Mouse (Mus musculus) liver, postnatal 0 days (tissue): ENCODE measurements around the gene Adcy6. TPM values are rescaled to one million over a fixed set of nuclear protein-coding genes. Genes with fewer than 3 reads are reported as not detected.
A peak's percentile ranks its signal among the peaks of the same experiment; 100 is the strongest.

Experiments
- ATAC-seq: fragments of 200-750 bp; cut with Nextera tagmentation; 2 replicates; pipeline ENCODE4 v1.8.0; 2017; ENCODE audit warnings: mild to moderate bottlenecking, moderate library complexity
- DNase-seq: peaks from one replicate; pipeline ENCODE4 v3.0.0-alpha.2; 2016
- H3K27ac ChIP-seq: fragments of 300-500 bp; sonication (generic); 2 replicates; pipeline ENCODE4 v1.5.1; 2014; ENCODE audit warnings: antibody characterized with exemption, moderate library complexity, mild to moderate bottlenecking, low read depth
- H3K27me3 ChIP-seq: fragments of 300-500 bp; sonication (generic); 2 replicates; pipeline ENCODE4 v1.6.1; 2014; ENCODE audit warnings: low read length, control low read depth, mixed read lengths; ENCODE audit not compliant: insufficient read depth
- H3K36me3 ChIP-seq: fragments of 300-500 bp; sonication (generic); replicated peaks from 2 replicates; pipeline ENCODE4 v1.6.1; 2014; ENCODE audit warnings: mild to moderate bottlenecking, control low read depth, low read length, moderate library complexity, mixed read lengths; ENCODE audit not compliant: insufficient read depth
- H3K4me1 ChIP-seq: fragments of 300-500 bp; sonication (generic); 2 replicates; pipeline ENCODE4 v1.6.1; 2014; ENCODE audit warnings: antibody characterized with exemption, mild to moderate bottlenecking, control low read depth; ENCODE audit not compliant: insufficient read depth
- H3K4me2 ChIP-seq: fragments of 300-500 bp; sonication (generic); 2 replicates; pipeline ENCODE4 v1.6.1; 2014; ENCODE audit warnings: low read depth, mild to moderate bottlenecking, low read length, moderate library complexity, mixed read lengths
- H3K4me3 ChIP-seq: fragments of 300-500 bp; sonication (generic); 2 replicates; pipeline ENCODE4 v1.5.1; 2014; ENCODE audit warnings: low read depth, low read length
- H3K9ac ChIP-seq: fragments of 300-500 bp; sonication (generic); replicated peaks from 2 replicates; pipeline ENCODE4 v1.6.1; 2014; ENCODE audit warnings: mild to moderate bottlenecking, moderate library complexity
- H3K9me3 ChIP-seq: fragments of 300-500 bp; sonication (generic); 2 replicates; pipeline ENCODE4 v1.6.1; 2016; ENCODE audit warnings: mild to moderate bottlenecking, control low read depth, low read length, mixed read lengths
- CTCF ChIP-seq: sonication (generic); IDR thresholded peaks from 2 replicates; pipeline ENCODE4 v1.5.1; 2016; ENCODE audit warnings: antibody characterized with exemption, low read depth
- EP300 ChIP-seq: IDR thresholded peaks from 2 replicates; pipeline ENCODE4 v1.6.1; 2016; ENCODE audit warnings: antibody characterized with exemption, low read depth, mild to moderate bottlenecking
- WGBS: fragments of 180-500 bp; shearing (Covaris S2); extraction: QIAGEN DNeasy Blood & Tissue Kit; methylation state at CpG from one replicate; pipeline ENCODE4 v1.1.7; 2014; ENCODE audit not compliant: insufficient replicate concordance; 5-methylcytosine and 5-hydroxymethylcytosine counted together
- polyA plus RNA-seq: library from polyadenylated mRNA; unstranded; fragments of >200 nt; fragmentation: Nextera tagmentation; extraction: Ambion mirVana; gene quantifications from 2 replicates; pipeline ENCODE4 v1.2.1, GENCODE M21; 2015

Gene Adcy6
- polyA plus RNA-seq, 1 experiment from 2014 or later, result 7.7 TPM

DNA sequence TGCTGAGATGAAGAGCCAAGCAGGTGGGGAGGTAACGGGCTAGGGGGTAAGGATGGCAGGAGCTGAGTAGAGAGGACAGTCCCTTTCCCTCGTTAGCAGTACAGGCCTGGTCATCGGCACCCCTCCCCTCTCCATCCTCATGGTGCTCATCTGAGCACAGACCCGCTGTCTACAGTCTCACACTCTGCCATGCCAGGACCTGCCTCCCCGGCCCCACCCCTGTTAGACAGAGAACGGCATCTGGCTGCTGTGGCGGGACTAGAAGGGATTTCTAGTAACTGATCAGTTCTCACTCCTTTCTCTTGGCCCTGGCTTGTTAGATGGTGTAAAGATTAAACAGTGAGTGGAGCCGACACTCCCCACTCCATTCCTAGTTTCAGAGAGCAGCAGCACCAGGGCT lies 36.9 kb upstream of the Adcy6 start:
- WGBS, result 86% methylated on average over 8 of the region's 8 CpGs
- Histone ChIP-seq H3K27ac (no peak overlapping the region), H3K27me3 (no peaks in the 10 kb centered on the region), H3K4me2 (no peak overlapping the region), H3K36me3 (peaks cover 70% of the 10 kb centered on the region), H3K9me3 (no peaks in the 10 kb centered on the region), H3K4me1 (no peaks in the 10 kb centered on the region), H3K4me3 (no peak overlapping the region), H3K9ac (no peak overlapping the region)
- DNase-seq (no peak), ATAC-seq (no peak)
- no peak for TF ChIP-seq CTCF
- TF ChIP-seq EP300, result no peak

DNA sequence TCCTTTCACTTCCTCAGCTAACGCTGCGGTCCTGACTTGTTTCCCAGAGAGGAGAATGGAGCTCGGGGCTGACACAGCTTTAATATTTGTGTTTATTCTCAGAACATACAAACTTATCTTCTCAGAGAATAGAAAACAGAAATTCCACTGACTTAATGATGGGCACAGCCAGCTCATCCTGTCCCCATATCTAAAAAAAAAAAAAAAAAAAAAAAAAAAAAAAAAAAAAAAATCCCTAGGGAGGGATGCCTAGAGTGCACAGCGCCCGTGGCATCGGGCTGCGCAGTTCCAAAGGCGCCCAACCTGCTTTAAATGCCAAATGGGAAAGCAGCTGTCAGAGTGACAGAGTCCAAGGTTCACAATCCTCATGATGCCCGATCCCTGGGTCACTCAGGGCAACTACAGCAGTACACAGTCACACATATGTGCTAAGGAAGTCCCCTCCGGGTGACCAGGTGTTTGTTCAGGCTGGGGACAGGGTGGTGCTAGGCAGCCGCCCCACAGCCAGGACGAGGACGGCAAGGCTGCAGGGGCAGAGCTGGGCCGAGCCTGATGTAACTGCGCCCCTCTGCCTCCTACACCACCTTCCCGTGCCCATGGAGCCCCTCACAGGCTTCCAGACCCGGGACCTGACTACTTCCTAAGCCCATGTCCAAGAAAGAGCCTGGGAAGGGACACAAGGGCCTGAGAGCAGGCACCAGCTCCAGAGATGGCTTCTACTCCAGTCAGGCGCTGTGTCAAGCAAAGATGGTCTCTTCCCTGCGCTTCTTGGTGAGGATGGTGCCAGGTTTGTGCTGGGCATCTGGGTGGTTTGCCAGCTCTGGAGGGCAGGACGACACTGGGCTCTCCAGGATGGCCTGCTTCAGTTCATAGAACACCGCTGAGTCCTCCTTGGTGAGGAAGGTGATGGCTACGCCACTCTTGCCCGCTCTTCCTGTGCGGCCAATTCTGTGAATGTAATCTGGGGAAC lies 35.5 kb upstream of the Adcy6 start:
- 85% methylated on average over 24 of the region's 24 CpGs for WGBS
- H3K27me3 ChIP-seq, result 0 out of 2 replicates have a peak, but pooled peaks cover 6% of the 10 kb centered on the region
- ATAC-seq, result peak; percentile 73
- peaks cover 56% of the 10 kb centered on the region for H3K36me3 ChIP-seq
- no peak overlapping the region for H3K9ac ChIP-seq
- no peak for DNase-seq
- H3K4me1 ChIP-seq, result no peaks in the 10 kb centered on the region
- TF ChIP-seq EP300 (no peak), CTCF (no peak)
- H3K4me2 ChIP-seq, result no peak overlapping the region
- no peak overlapping the region for H3K4me3 ChIP-seq
- H3K27ac ChIP-seq, result no peak overlapping the region
- no peaks in the 10 kb centered on the region for H3K9me3 ChIP-seq

DNA sequence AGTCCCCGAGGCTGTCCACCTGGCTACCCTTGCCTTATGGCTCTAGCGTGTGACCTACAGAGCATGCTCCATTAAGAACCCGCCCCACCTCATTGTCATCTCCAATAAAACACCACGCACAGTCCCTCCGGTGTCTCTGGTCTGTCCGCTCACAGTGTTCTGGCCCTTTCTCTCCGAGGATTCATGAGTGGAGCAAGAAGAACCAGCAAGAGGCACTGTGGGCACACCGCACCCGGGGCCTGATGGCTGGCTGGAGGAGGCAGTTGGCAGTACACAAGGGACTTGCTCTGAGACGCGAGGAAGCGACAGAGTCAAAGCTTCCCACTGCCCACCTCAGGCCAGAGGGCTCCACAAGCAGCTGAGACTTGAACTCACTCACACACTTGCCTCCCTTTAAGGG lies 34.5 kb upstream of the Adcy6 start:
- Histone ChIP-seq H3K4me2 (no peak overlapping the region), H3K36me3 (peaks cover 47% of the 10 kb centered on the region), H3K4me1 (no peaks in the 10 kb centered on the region), H3K9me3 (no peaks in the 10 kb centered on the region), H3K4me3 (no peak overlapping the region), H3K27ac (no peak overlapping the region), H3K9ac (no peak overlapping the region), H3K27me3 (peaks cover 9% of the 10 kb centered on the region; the same call in 1 of the 2 replicates)
- 90% methylated on average over 12 of the region's 12 CpGs for WGBS
- no peak for TF ChIP-seq EP300
- no peak for TF ChIP-seq CTCF
- DNase-seq (no peak), ATAC-seq (no peak)

DNA sequence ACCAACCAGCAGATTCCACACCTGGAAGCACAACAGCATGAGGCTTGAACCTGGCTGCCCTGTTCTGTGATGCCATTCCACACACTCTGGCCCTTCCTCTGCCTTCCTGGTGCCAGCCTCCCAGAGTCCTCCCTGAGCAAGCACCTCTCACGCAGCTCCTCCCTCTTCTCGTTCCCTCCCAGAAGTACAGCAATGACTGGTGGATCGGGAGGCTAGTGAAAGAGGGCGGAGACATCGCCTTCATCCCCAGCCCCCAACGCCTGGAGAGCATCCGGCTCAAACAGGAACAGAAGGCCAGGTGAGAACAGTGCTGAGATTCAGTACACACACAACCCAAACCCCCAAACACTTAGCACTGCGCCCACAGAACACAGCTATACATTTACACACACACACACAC lies 30.3 kb upstream of the Adcy6 start:
- Histone ChIP-seq H3K27me3 (peaks cover 41% of the 10 kb centered on the region), H3K4me1 (peaks cover under 1% of the 10 kb centered on the region; the same call in 1 of the 2 replicates), H3K4me3 (no peak overlapping the region), H3K4me2 (no peak overlapping the region), H3K9me3 (no peaks in the 10 kb centered on the region), H3K27ac (no peak overlapping the region), H3K36me3 (peaks cover 8% of the 10 kb centered on the region), H3K9ac (no peak overlapping the region)
- WGBS, result 24% methylated on average over 8 of the region's 8 CpGs
- DNase-seq (no peak), ATAC-seq (peak; percentile 47; the same call in 1 of the 2 replicates)
- TF ChIP-seq EP300 (no peak), CTCF (no peak)

DNA sequence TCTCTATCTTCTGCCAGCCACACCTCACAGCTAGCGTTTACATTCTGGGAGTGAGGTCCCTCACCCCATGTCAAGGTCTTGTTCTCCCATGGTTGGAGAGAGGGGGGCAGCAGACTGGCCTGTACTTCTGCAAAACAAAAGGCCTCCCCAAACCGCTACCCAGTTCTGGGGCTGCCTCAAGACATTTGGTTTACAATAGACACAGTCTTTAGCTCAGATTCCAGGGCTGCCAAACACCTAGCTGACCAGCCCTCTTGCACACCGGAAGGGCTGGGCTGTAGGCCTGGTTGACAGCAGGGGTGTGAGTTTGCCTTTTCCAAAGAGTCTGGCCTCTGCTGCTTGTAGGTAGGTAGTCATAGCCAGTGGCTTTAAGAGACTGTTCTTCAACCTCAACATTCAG lies 27.3 kb upstream of the Adcy6 start:
- Histone ChIP-seq H3K4me3 (no peak overlapping the region), H3K4me2 (no peak overlapping the region), H3K9me3 (no peaks in the 10 kb centered on the region), H3K36me3 (no peaks in the 10 kb centered on the region), H3K27me3 (peaks cover 71% of the 10 kb centered on the region), H3K4me1 (peaks cover 16% of the 10 kb centered on the region), H3K27ac (no peak overlapping the region), H3K9ac (no peak overlapping the region)
- WGBS, result 47% methylated on average over 3 of the region's 3 CpGs
- TF ChIP-seq CTCF (no peak), EP300 (no peak)
- no peak for DNase-seq
- ATAC-seq, result no peak

DNA sequence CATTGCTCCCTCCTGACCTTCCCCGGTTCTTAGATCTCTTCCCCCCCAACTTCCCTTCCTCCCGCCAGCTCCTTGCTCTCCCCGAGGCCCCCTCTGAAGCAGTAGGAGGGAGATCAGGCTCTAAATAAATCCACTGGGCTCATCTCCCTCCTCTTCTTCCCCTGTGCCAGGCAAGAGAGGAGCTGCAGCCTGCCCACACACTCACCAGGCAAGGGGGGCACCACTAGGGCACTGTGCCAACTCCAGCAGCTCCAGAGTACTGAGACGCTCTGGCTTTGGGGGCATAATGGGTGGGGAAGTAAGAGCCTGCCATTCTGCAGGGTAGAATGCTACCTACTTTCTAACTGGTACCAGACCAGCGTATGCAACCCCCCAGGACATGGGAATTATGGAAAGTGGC lies 26.6 kb upstream of the Adcy6 start:
- no peak for DNase-seq
- TF ChIP-seq CTCF (no peak), EP300 (no peak)
- no peak overlapping the region for H3K9ac ChIP-seq
- H3K36me3 ChIP-seq, result no peaks in the 10 kb centered on the region
- H3K4me1 ChIP-seq, result peaks cover 18% of the 10 kb centered on the region
- ATAC-seq, result no peak
- no peak overlapping the region for H3K4me3 ChIP-seq
- no peaks in the 10 kb centered on the region for H3K9me3 ChIP-seq
- H3K27ac ChIP-seq, result no peak overlapping the region
- H3K27me3 ChIP-seq, result peaks cover 77% of the 10 kb centered on the region
- H3K4me2 ChIP-seq, result no peak overlapping the region
- 54% methylated on average over 5 of the region's 5 CpGs for WGBS
